Mouse (Mus musculus): ENCODE results near the gene Dpyd.

- no peak for TF ChIP-seq FLI1 (IDR thresholded peaks at IDR 0.05; ENCODE audit: low read length)
- TF ChIP-seq GATA1 (IDR thresholded peaks at IDR 0.05; ENCODE audit: borderline replicate concordance, low read length): no peak
Observed at GRCm38 (mm10) chr3:119402836-119403728, 841.2 kb downstream of the Dpyd start.

Measured in megakaryocyte, embryonic 14.5 days (primary cell).